Mouse (Mus musculus) C2C12 (cell line): ENCODE measurements around the gene Boc.

Source experiments
- CTCF ChIP-seq: IDR thresholded peaks from one replicate; pipeline ENCODE4 v1.5.1; 2011; ENCODE audit not compliant: control insufficient read depth, insufficient read depth, insufficient read length
- USF1 ChIP-seq: IDR thresholded peaks from one replicate; pipeline ENCODE4 v1.6.1; 2011; ENCODE audit warnings: low read depth, mild to moderate bottlenecking, control low read depth, moderate library complexity

- TF ChIP-seq USF1 (no peak), CTCF (no peak)
Measured at GRCm38 (mm10) chr16:44505243-44505642, 53.5 kb downstream of the Boc start.
